Mouse (Mus musculus) forebrain, embryonic 16.5 days (tissue): ENCODE results near the gene Clic3. TPM values are rescaled to one million over a fixed set of nuclear protein-coding genes. Genes with fewer than 3 reads are reported as not detected.
"Not testable (repeated sequence)": the region's sequence is repeated elsewhere in the genome, so short reads cannot be mapped to it uniquely, and the experiment has no call there.

Experiments used
- ATAC-seq: fragments of 200-750 bp; cut with Nextera tagmentation; 2 replicates; pipeline ENCODE4 v1.8.0; 2017; ENCODE audit warnings: mild to moderate bottlenecking, moderate library complexity
- H3K27ac ChIP-seq: fragments of 300-500 bp; sonication (generic); 2 replicates; pipeline ENCODE4 v1.5.1; 2014; ENCODE audit warnings: low read length, control low read depth
- H3K27me3 ChIP-seq: fragments of 300-500 bp; sonication (generic); replicated peaks from 2 replicates; pipeline ENCODE4 v1.6.1; 2014; ENCODE audit warnings: low read length; ENCODE audit not compliant: control insufficient read depth, insufficient read depth
- H3K36me3 ChIP-seq: fragments of 300-500 bp; sonication (generic); 2 replicates; pipeline ENCODE4 v1.6.1; 2014; ENCODE audit not compliant: control insufficient read depth, insufficient read depth
- H3K4me1 ChIP-seq: fragments of 300-500 bp; sonication (generic); replicated peaks from 2 replicates; pipeline ENCODE4 v1.6.1; 2014; ENCODE audit warnings: low read length; ENCODE audit not compliant: control insufficient read depth, insufficient read depth
- H3K4me2 ChIP-seq: fragments of 300-500 bp; sonication (generic); 2 replicates; pipeline ENCODE4 v1.6.1; 2014; ENCODE audit warnings: mild to moderate bottlenecking, low read length, control low read depth
- H3K4me3 ChIP-seq: fragments of 300-500 bp; sonication (generic); replicated peaks from 2 replicates; pipeline ENCODE4 v1.5.1; 2014; ENCODE audit warnings: mild to moderate bottlenecking, low read length, control low read depth
- H3K9ac ChIP-seq: fragments of 300-500 bp; sonication (generic); replicated peaks from 2 replicates; pipeline ENCODE4 v1.6.1; 2014; ENCODE audit warnings: low read depth, low read length, control low read depth
- H3K9me3 ChIP-seq: fragments of 300-500 bp; sonication (generic); 2 replicates; pipeline ENCODE4 v1.6.1; 2016; ENCODE audit warnings: low read length; ENCODE audit not compliant: control insufficient read depth
- WGBS: fragments of 180-500 bp; shearing (Covaris S2); extraction: QIAGEN DNeasy Blood & Tissue Kit; methylation state at CpG from one replicate; pipeline ENCODE4 v1.1.7; 2014; 5-methylcytosine and 5-hydroxymethylcytosine counted together
- polyA plus RNA-seq: library from polyadenylated mRNA; unstranded; fragments of >200 nt; fragmentation: Nextera tagmentation; extraction: Ambion mirVana; gene quantifications from 2 replicates; pipeline ENCODE4 v1.2.1, GENCODE M21; 2015

Gene Clic3
- 2.4 and 4.6 TPM in 2 replicates for polyA plus RNA-seq

GRCm38 (mm10) chr2:25456205-25456953, at the start of gene Clic3:
Gene Clic3, plus strand, starts transcription at chr2:25456838.
- no peak within 1 kb of the TSS for H3K27ac ChIP-seq
- no peak within 1 kb of the TSS for H3K9ac ChIP-seq
- peaks cover 20% of the 10 kb centered on the region for H3K4me1 ChIP-seq
- H3K27me3 ChIP-seq, result no peaks in the 10 kb centered on the region
- H3K4me2 ChIP-seq, result no peak within 1 kb of the TSS
- H3K4me3 ChIP-seq, result no peak within 1 kb of the TSS
- H3K9me3 ChIP-seq, result no peaks in the 10 kb centered on the region
- WGBS, result 64% methylated on average over 14 of the region's 14 CpGs
- peaks cover 4% of the 10 kb centered on the region; the same call in 1 of the 2 replicates for H3K36me3 ChIP-seq
- ATAC-seq, result no peak

GRCm38 (mm10) chr2:25408908-25409307, 47.7 kb upstream of the Clic3 start:
- no peak for ATAC-seq
- peaks cover 12% of the 10 kb centered on the region; the same call in 1 of the 2 replicates for H3K36me3 ChIP-seq
- 91% methylated on average over 10 of the region's 10 CpGs for WGBS
- no peaks in the 10 kb centered on the region for H3K9me3 ChIP-seq
- peaks cover 18% of the 10 kb centered on the region for H3K4me1 ChIP-seq
- H3K4me3 ChIP-seq, result no peak overlapping the region
- no peak overlapping the region for H3K9ac ChIP-seq
- H3K4me2 ChIP-seq, result no peak overlapping the region
- no peaks in the 10 kb centered on the region for H3K27me3 ChIP-seq
- no peak overlapping the region for H3K27ac ChIP-seq

DNA sequence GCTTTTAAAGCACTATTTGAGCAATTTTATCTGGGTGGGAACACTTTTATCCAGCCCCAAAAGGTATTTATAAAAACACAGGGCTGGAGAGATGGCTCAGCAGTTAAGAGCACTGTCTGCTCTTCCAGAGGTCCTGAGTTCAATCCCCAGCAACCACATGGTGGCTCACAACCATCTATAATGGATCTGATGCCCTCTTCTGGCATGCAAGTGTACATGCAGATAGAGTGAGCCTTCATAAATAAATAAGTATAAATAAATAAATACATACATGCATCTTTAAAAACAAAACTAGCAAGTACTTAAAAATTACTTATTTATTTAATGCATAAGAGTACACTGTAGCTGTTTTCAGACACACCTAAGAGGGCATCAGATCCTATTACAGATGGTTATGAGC, 43.2 kb upstream of the Clic3 start:
- H3K9ac ChIP-seq, H3K9me3 ChIP-seq, H3K4me1 ChIP-seq, ATAC-seq, H3K27me3 ChIP-seq, H3K4me3 ChIP-seq, H3K36me3 ChIP-seq, H3K27ac ChIP-seq, H3K4me2 ChIP-seq: not testable (repeated sequence)

DNA sequence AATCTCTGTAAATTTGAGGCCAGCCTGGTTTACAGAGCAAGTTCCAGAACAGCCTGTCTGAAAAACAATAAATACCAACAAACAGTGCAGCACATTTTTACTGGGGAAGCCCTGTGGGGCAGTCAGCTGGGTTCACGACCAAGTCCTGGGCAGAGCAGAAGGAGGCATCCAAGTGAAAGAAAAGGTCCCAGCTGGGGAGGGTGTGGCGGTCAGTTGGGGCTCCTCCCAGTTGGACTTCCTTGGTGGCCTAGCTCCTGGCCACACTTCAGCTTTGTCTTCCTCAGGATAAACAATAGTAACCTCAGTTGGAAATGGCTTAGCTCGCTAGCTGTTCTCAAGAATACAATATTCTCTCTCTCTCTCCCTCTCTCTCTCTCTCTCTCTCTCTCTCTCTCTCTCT, 39.2 kb upstream of the Clic3 start:
- Histone ChIP-seq H3K9ac (no peak overlapping the region), H3K4me1 (no peaks in the 10 kb centered on the region), H3K36me3 (no peaks in the 10 kb centered on the region), H3K27me3 (no peaks in the 10 kb centered on the region), H3K4me3 (no peak overlapping the region), H3K9me3 (no peaks in the 10 kb centered on the region), H3K27ac (no peak overlapping the region), H3K4me2 (no peak overlapping the region)
- WGBS, result 7% methylated on average over 3 of the region's 3 CpGs
- ATAC-seq, result no peak

DNA sequence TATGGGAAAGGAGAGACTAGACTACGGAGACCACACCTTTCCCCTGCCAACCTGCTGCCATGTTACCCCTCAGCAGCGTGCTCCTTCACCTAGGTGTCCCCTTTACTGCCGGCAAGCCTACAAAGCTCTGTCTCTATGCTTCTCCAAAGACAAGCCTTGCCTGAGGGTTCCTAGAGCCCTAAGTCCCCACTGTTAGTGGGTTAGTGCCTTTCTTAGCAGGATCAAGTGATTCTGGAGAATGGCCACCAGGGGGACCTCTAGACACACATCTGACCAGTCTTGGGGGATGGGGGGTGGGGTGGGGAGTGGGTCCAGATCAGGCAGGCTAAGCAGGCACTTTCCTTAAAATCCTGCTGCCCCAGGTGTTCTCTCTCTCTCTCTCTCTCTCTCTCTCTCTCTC, 34.7 kb upstream of the Clic3 start:
- H3K9me3 ChIP-seq, result no peaks in the 10 kb centered on the region
- H3K4me1 ChIP-seq, result no peaks in the 10 kb centered on the region; the same call in 1 of the 2 replicates
- H3K4me3 ChIP-seq, result no peak overlapping the region
- H3K9ac ChIP-seq, result no peak overlapping the region
- ATAC-seq, result peak; percentile 51; the same call in 1 of the 2 replicates
- no peaks in the 10 kb centered on the region; the same call in 1 of the 2 replicates for H3K27me3 ChIP-seq
- H3K36me3 ChIP-seq, result no peaks in the 10 kb centered on the region
- H3K27ac ChIP-seq, result no peak overlapping the region
- WGBS, result 19% methylated on average over 3 of the region's 3 CpGs
- no peak overlapping the region for H3K4me2 ChIP-seq

- no peak within 1 kb of the TSS for H3K27ac ChIP-seq
- H3K4me3 ChIP-seq, result no peak within 1 kb of the TSS
- no peak within 1 kb of the TSS for H3K4me2 ChIP-seq
- 72% methylated on average over 17 of the region's 17 CpGs for WGBS
- no peaks in the 10 kb centered on the region for H3K36me3 ChIP-seq
- no peak for ATAC-seq
- H3K27me3 ChIP-seq, result no peaks in the 10 kb centered on the region; the same call in 1 of the 2 replicates
- H3K9ac ChIP-seq, result no peak within 1 kb of the TSS
- no peaks in the 10 kb centered on the region; the same call in 1 of the 2 replicates for H3K4me1 ChIP-seq
- no peaks in the 10 kb centered on the region for H3K9me3 ChIP-seq
Measured at GRCm38 (mm10) chr2:25422587-25423410, 33.8 kb upstream of the Clic3 start, which contains the start of gene Fut7. Gene Fut7, plus strand, starts transcription at chr2:25423267.

DNA sequence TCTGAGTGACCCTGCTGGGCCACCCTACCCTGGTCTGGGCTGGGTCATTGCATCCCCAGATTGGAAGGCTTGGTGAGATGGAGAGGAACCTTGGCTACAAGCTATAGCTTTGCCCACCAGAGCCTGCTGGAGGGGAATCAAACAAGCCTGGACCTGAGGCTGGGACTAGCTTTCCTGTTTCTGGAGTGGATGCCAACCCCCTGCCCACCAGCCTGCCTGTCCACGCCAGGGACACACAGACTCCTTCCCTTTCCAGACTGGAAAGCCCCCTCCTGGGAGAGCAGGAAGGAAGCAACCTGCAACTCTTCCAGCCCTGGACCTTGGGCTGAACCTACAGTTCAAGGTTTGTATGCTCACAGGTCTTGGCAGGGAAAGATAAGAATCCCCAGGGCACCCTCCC, 33.0 kb upstream of the Clic3 start:
- Histone ChIP-seq H3K4me2 (no peak overlapping the region), H3K4me3 (no peak overlapping the region), H3K9ac (no peak overlapping the region), H3K4me1 (peaks cover 3% of the 10 kb centered on the region; the same call in 1 of the 2 replicates), H3K27ac (no peak overlapping the region), H3K27me3 (no peaks in the 10 kb centered on the region; the same call in 1 of the 2 replicates), H3K36me3 (no peaks in the 10 kb centered on the region), H3K9me3 (no peaks in the 10 kb centered on the region)
- 63% methylated on average over 1 of the region's 1 CpGs for WGBS
- ATAC-seq, result no peak

- H3K27ac ChIP-seq, result no peak overlapping the region
- no peak overlapping the region for H3K4me2 ChIP-seq
- H3K9ac ChIP-seq, result 0 out of 2 replicates have a peak overlapping the region, but pooled peaks have one; percentile 13
- no peak overlapping the region for H3K4me3 ChIP-seq
- ATAC-seq, result no peak
- H3K27me3 ChIP-seq, result no peaks in the 10 kb centered on the region; the same call in 1 of the 2 replicates
- H3K36me3 ChIP-seq, result no peaks in the 10 kb centered on the region
- 40% methylated on average over 27 of the region's 27 CpGs for WGBS
- no peaks in the 10 kb centered on the region for H3K9me3 ChIP-seq
- peaks cover 17% of the 10 kb centered on the region for H3K4me1 ChIP-seq
Measured at GRCm38 (mm10) chr2:25425481-25425880, 31.2 kb upstream of the Clic3 start.

DNA sequence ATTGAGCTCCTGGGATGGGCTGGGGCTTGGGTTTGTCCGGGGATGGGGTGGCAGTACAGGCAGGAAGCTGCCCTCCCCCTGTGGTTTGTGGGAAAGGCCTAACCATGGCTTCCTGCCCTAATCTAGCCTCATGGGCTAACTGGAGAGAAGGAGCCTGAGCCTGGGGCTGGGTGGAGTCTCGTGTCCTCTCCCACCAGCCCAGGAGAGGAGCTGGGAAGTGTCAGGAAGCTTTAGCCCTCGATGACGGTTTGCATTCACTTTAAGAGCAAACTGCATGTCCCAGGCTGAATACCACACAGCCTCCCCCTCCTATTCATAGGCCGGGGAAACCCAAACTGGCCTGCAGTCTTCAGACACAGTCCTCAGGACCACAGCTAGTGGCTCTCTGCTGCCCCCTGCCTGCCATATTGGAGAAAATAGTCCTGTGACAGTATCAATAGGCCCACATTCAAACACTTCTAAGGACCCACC, 29.9 kb upstream of the Clic3 start:
- no peaks in the 10 kb centered on the region for H3K9me3 ChIP-seq
- WGBS, result 30% methylated on average over 5 of the region's 5 CpGs
- H3K4me3 ChIP-seq, result no peak overlapping the region
- H3K9ac ChIP-seq, result no peak overlapping the region
- no peaks in the 10 kb centered on the region; the same call in 1 of the 2 replicates for H3K27me3 ChIP-seq
- no peak overlapping the region for H3K4me2 ChIP-seq
- H3K27ac ChIP-seq, result no peak overlapping the region
- peaks cover 25% of the 10 kb centered on the region for H3K4me1 ChIP-seq
- ATAC-seq, result 0 out of 2 replicates have a peak, but pooled peaks have one; percentile 11
- no peaks in the 10 kb centered on the region for H3K36me3 ChIP-seq
